Mouse (Mus musculus): ENCODE results near the gene Il22ra1. TPM values are rescaled to one million over a fixed set of nuclear protein-coding genes. Genes with fewer than 3 reads are reported as not detected.
A peak's percentile ranks its signal among the peaks of the same experiment; 100 is the strongest.

Il22ra1 gene
- polyA plus RNA-seq, 1 experiment from 2014 or later = not detected

- DNase-seq (no peak), ATAC-seq (ENCODE audit: low FRiP score, low TSS enrichment) (no peak)
- Histone ChIP-seq H3K4me3 (replicated peaks; ENCODE audit: low read depth, low read length) (no peak within 1 kb of the TSS), H3K9me3 (ENCODE audit: control insufficient read depth, low read length) (no peaks in the 10 kb centered on the region), H3K27ac (replicated peaks; ENCODE audit: low read depth, low read length) (no peak within 1 kb of the TSS), H3K4me2 (ENCODE audit: low read length) (no peak within 1 kb of the TSS), H3K9ac (replicated peaks; ENCODE audit: low read length) (no peak within 1 kb of the TSS), H3K27me3 (ENCODE audit: control insufficient read depth, insufficient read depth, low read length) (no peaks in the 10 kb centered on the region), H3K4me1 (ENCODE audit: control insufficient read depth, insufficient read depth, low read length) (no peaks in the 10 kb centered on the region), H3K36me3 (ENCODE audit: control insufficient read depth, insufficient read depth, low read length) (no peaks in the 10 kb centered on the region)
- WGBS = 53% methylated on average over 10 of the region's 10 CpGs
These were observed 31.5 kb downstream of the Il22ra1 start, which contains the start of gene Myom3 for GRCm38 (mm10) chr4:135759356-135759976. Gene Myom3 (plus strand): TSS chr4:135759715.

- WGBS = 74% methylated on average over 8 of the region's 8 CpGs
- Histone ChIP-seq H3K27ac (replicated peaks; ENCODE audit: low read depth, low read length) (no peak overlapping the region), H3K9ac (replicated peaks; ENCODE audit: low read length) (no peak overlapping the region), H3K27me3 (ENCODE audit: control insufficient read depth, insufficient read depth, low read length) (no peaks in the 10 kb centered on the region), H3K36me3 (ENCODE audit: control insufficient read depth, insufficient read depth, low read length) (no peaks in the 10 kb centered on the region), H3K9me3 (ENCODE audit: control insufficient read depth, low read length) (no peaks in the 10 kb centered on the region), H3K4me1 (ENCODE audit: control insufficient read depth, insufficient read depth, low read length) (no peaks in the 10 kb centered on the region), H3K4me3 (replicated peaks; ENCODE audit: low read depth, low read length) (no peak overlapping the region), H3K4me2 (ENCODE audit: low read length) (no peak overlapping the region)
- ATAC-seq (ENCODE audit: low FRiP score, low TSS enrichment) (no peak), DNase-seq (no peak)
These were observed 33.1 kb downstream of the Il22ra1 start for GRCm38 (mm10) chr4:135761048-135761447.

GRCm38 (mm10) chr4:135761569-135761968 is 33.6 kb downstream of the Il22ra1 start:
- no peak for ATAC-seq (ENCODE audit: low FRiP score, low TSS enrichment)
- no peaks in the 10 kb centered on the region for H3K4me1 ChIP-seq (ENCODE audit: control insufficient read depth, insufficient read depth, low read length)
- WGBS = 85% methylated on average over 7 of the region's 7 CpGs
- no peaks in the 10 kb centered on the region for H3K9me3 ChIP-seq (ENCODE audit: control insufficient read depth, low read length)
- no peak overlapping the region for H3K27ac ChIP-seq (replicated peaks; ENCODE audit: low read depth, low read length)
- H3K36me3 ChIP-seq (ENCODE audit: control insufficient read depth, insufficient read depth, low read length) = no peaks in the 10 kb centered on the region
- no peak overlapping the region for H3K4me2 ChIP-seq (ENCODE audit: low read length)
- DNase-seq = no peak
- no peaks in the 10 kb centered on the region for H3K27me3 ChIP-seq (ENCODE audit: control insufficient read depth, insufficient read depth, low read length)
- H3K9ac ChIP-seq (replicated peaks; ENCODE audit: low read length) = no peak overlapping the region
- no peak overlapping the region for H3K4me3 ChIP-seq (replicated peaks; ENCODE audit: low read depth, low read length)

- ATAC-seq (ENCODE audit: low FRiP score, low TSS enrichment) (no peak), DNase-seq (peak; percentile 66)
- no peaks in the 10 kb centered on the region for H3K27me3 ChIP-seq (ENCODE audit: control insufficient read depth, insufficient read depth, low read length)
- H3K4me3 ChIP-seq (replicated peaks; ENCODE audit: low read depth, low read length) = no peak overlapping the region; the same call in 1 of the 2 replicates
- no peaks in the 10 kb centered on the region for H3K4me1 ChIP-seq (ENCODE audit: control insufficient read depth, insufficient read depth, low read length)
- no peaks in the 10 kb centered on the region for H3K36me3 ChIP-seq (ENCODE audit: control insufficient read depth, insufficient read depth, low read length)
- H3K4me2 ChIP-seq (ENCODE audit: low read length) = peak overlapping the region; percentile 44
- H3K9me3 ChIP-seq (ENCODE audit: control insufficient read depth, low read length) = no peaks in the 10 kb centered on the region
- WGBS = 9% methylated on average over 19 of the region's 19 CpGs
- 0 out of 2 replicates have a peak overlapping the region, but pooled peaks have one; percentile 21 for H3K9ac ChIP-seq (replicated peaks; ENCODE audit: low read length)
- no peak overlapping the region for H3K27ac ChIP-seq (replicated peaks; ENCODE audit: low read depth, low read length)
These were observed 34.4 kb downstream of the Il22ra1 start for GRCm38 (mm10) chr4:135762251-135762906.

GRCm38 (mm10) chr4:135764700-135765099 is 36.7 kb downstream of the Il22ra1 start:
- Histone ChIP-seq H3K4me2 (ENCODE audit: low read length) (no peak overlapping the region), H3K36me3 (ENCODE audit: control insufficient read depth, insufficient read depth, low read length) (no peaks in the 10 kb centered on the region), H3K27ac (replicated peaks; ENCODE audit: low read depth, low read length) (no peak overlapping the region), H3K27me3 (ENCODE audit: control insufficient read depth, insufficient read depth, low read length) (no peaks in the 10 kb centered on the region), H3K4me1 (ENCODE audit: control insufficient read depth, insufficient read depth, low read length) (no peaks in the 10 kb centered on the region), H3K9ac (replicated peaks; ENCODE audit: low read length) (no peak overlapping the region), H3K9me3 (ENCODE audit: control insufficient read depth, low read length) (no peaks in the 10 kb centered on the region), H3K4me3 (replicated peaks; ENCODE audit: low read depth, low read length) (no peak overlapping the region)
- DNase-seq (no peak), ATAC-seq (ENCODE audit: low FRiP score, low TSS enrichment) (no peak)
- WGBS = 86% methylated on average over 13 of the region's 13 CpGs

- WGBS = 76% methylated on average over 8 of the region's 8 CpGs
- Histone ChIP-seq H3K4me3 (replicated peaks; ENCODE audit: low read depth, low read length) (no peak overlapping the region), H3K9ac (replicated peaks; ENCODE audit: low read length) (no peak overlapping the region), H3K36me3 (ENCODE audit: control insufficient read depth, insufficient read depth, low read length) (no peaks in the 10 kb centered on the region), H3K27me3 (ENCODE audit: control insufficient read depth, insufficient read depth, low read length) (no peaks in the 10 kb centered on the region), H3K4me1 (ENCODE audit: control insufficient read depth, insufficient read depth, low read length) (no peaks in the 10 kb centered on the region), H3K9me3 (ENCODE audit: control insufficient read depth, low read length) (no peaks in the 10 kb centered on the region), H3K27ac (replicated peaks; ENCODE audit: low read depth, low read length) (no peak overlapping the region), H3K4me2 (ENCODE audit: low read length) (no peak overlapping the region)
- DNase-seq (no peak), ATAC-seq (ENCODE audit: low FRiP score, low TSS enrichment) (no peak)
These were observed 37.7 kb downstream of the Il22ra1 start for GRCm38 (mm10) chr4:135765707-135766106.

- 82% methylated on average over 3 of the region's 3 CpGs for WGBS
- Histone ChIP-seq H3K4me1 (ENCODE audit: control insufficient read depth, insufficient read depth, low read length) (no peaks in the 10 kb centered on the region), H3K4me2 (ENCODE audit: low read length) (no peak overlapping the region), H3K9ac (replicated peaks; ENCODE audit: low read length) (no peak overlapping the region), H3K27ac (replicated peaks; ENCODE audit: low read depth, low read length) (no peak overlapping the region), H3K36me3 (ENCODE audit: control insufficient read depth, insufficient read depth, low read length) (no peaks in the 10 kb centered on the region), H3K4me3 (replicated peaks; ENCODE audit: low read depth, low read length) (no peak overlapping the region), H3K27me3 (ENCODE audit: control insufficient read depth, insufficient read depth, low read length) (no peaks in the 10 kb centered on the region), H3K9me3 (ENCODE audit: control insufficient read depth, low read length) (no peaks in the 10 kb centered on the region)
- DNase-seq (no peak), ATAC-seq (ENCODE audit: low FRiP score, low TSS enrichment) (no peak)
These were observed 39.0 kb downstream of the Il22ra1 start for GRCm38 (mm10) chr4:135766976-135767375.

- ATAC-seq (ENCODE audit: low FRiP score, low TSS enrichment) (no peak), DNase-seq (peak; percentile 47)
- H3K9ac ChIP-seq (replicated peaks; ENCODE audit: low read length) = no peak overlapping the region
- no peak overlapping the region for H3K27ac ChIP-seq (replicated peaks; ENCODE audit: low read depth, low read length)
- WGBS = 62% methylated on average over 14 of the region's 14 CpGs
- H3K27me3 ChIP-seq (ENCODE audit: control insufficient read depth, insufficient read depth, low read length) = no peaks in the 10 kb centered on the region
- no peaks in the 10 kb centered on the region for H3K4me1 ChIP-seq (ENCODE audit: control insufficient read depth, insufficient read depth, low read length)
- no peak overlapping the region for H3K4me3 ChIP-seq (replicated peaks; ENCODE audit: low read depth, low read length)
- H3K36me3 ChIP-seq (ENCODE audit: control insufficient read depth, insufficient read depth, low read length) = no peaks in the 10 kb centered on the region
- H3K9me3 ChIP-seq (ENCODE audit: control insufficient read depth, low read length) = no peaks in the 10 kb centered on the region
- H3K4me2 ChIP-seq (ENCODE audit: low read length) = no peak overlapping the region
These were observed 40.9 kb downstream of the Il22ra1 start for GRCm38 (mm10) chr4:135768572-135769526.
